Comparison of ENCODE assay signal across 20 mouse cellular contexts in the genomic region with DNA sequence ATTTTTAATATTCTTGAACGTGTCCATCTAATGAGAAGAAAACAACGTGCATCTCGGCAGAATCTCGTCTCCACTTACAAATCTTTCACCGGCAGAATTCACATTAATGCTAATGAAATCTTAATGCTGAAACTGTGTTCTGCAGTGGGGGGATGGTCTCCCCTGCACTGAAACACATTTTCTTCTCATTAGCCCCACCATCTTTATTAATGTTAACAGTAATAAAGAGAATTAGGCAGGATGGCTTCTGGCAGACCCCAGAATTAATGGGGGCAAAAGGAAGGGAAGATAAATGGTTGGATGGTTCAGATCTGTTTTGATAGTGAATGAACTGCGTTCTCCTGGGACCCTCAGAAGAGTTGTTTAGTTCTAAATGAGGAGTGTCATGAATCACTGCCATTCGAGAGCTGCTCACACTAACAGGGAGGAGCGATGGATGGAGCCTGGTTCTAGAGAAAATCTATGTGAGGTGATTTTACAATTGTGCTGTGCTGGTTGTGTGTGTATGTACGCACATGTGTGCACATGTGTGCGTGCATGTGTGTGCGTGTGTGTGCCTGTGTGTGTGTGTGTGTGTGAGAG.
DNase-seq lines count a peak whose midpoint lies in the region; ATAC-seq and TF ChIP-seq lines count a peak whose summit lies in the region.
"Had no signal": no experiment of that assay in that cellular context is flagged by ENCODE, and none has a peak within 500 bp of the region (broad histone marks: within the 10 kb centered on the region; RNA-seq: fewer than 3 reads in every experiment).

No protein-coding gene starts in this region.

- peak; percentile 20; the same call in 1 of the 2 replicates for ATAC-seq in forebrain, postnatal 0 days
- ATAC-seq in midbrain, embryonic 15.5 days (replicated peaks) = peak; percentile 56; the same call in 1 of the 2 replicates
- ATAC-seq in hindbrain, embryonic 13.5 days (ENCODE audit: low FRiP score) = 0 out of 2 replicates have a peak, but pooled peaks have one; percentile 46
- ATAC-seq in megakaryocyte, adult 5-6 weeks (ENCODE audit: poor library complexity, severe bottlenecking) = no peak
- ATAC-seq: liver, postnatal 0 days; lung, postnatal 0 days had no signal

- peaks cover 7% of the 10 kb centered on the region; the same call in 1 of the 2 replicates for H3K9me3 ChIP-seq in forebrain, postnatal 0 days (ENCODE audit: low read length)
- H3K9me3 ChIP-seq in forebrain, embryonic 10.5 days = peaks cover 14% of the 10 kb centered on the region
- H3K9me3 ChIP-seq in midbrain, embryonic 15.5 days = peaks cover 11% of the 10 kb centered on the region; the same call in 1 of the 2 replicates
- H3K9me3 ChIP-seq in midbrain, embryonic 10.5 days (replicated peaks) = peaks cover 12% of the 10 kb centered on the region
- peaks cover 10% of the 10 kb centered on the region for H3K9me3 ChIP-seq in hindbrain, embryonic 13.5 days

- H3K36me3 ChIP-seq in forebrain, postnatal 0 days (ENCODE audit: insufficient read depth) = no peaks in the 10 kb centered on the region
- no peaks in the 10 kb centered on the region for H3K36me3 ChIP-seq in forebrain, embryonic 10.5 days (replicated peaks)
- H3K36me3 ChIP-seq in midbrain, embryonic 15.5 days (replicated peaks) = no peaks in the 10 kb centered on the region
- no peaks in the 10 kb centered on the region for H3K36me3 ChIP-seq in midbrain, embryonic 10.5 days
- no peaks in the 10 kb centered on the region for H3K36me3 ChIP-seq in hindbrain, embryonic 13.5 days
- H3K36me3 ChIP-seq: embryonic facial prominence, embryonic 12.5 days; forebrain, embryonic 12.5 days; limb, embryonic 12.5 days had no signal

- H3K27ac ChIP-seq in forebrain, postnatal 0 days (ENCODE audit: low read depth, low read length) = no peak overlapping the region; the same call in 1 of the 2 replicates
- H3K27ac ChIP-seq in forebrain, embryonic 10.5 days = no peak overlapping the region
- no peak overlapping the region for H3K27ac ChIP-seq in midbrain, embryonic 15.5 days
- no peak overlapping the region for H3K27ac ChIP-seq in midbrain, embryonic 10.5 days (replicated peaks)
- H3K27ac ChIP-seq in hindbrain, embryonic 13.5 days = peak overlapping the region; percentile 77
- H3K27ac ChIP-seq: embryonic facial prominence, embryonic 12.5 days; forebrain, embryonic 12.5 days; limb, embryonic 12.5 days; stomach, postnatal 0 days had no signal

- H3K27me3 ChIP-seq in forebrain, postnatal 0 days (ENCODE audit: insufficient read depth, low read length) = no peaks in the 10 kb centered on the region
- no peaks in the 10 kb centered on the region for H3K27me3 ChIP-seq in forebrain, embryonic 10.5 days (ENCODE audit: poor library complexity, severe bottlenecking)
- H3K27me3 ChIP-seq in midbrain, embryonic 15.5 days (replicated peaks) = no peaks in the 10 kb centered on the region
- no peaks in the 10 kb centered on the region for H3K27me3 ChIP-seq in midbrain, embryonic 10.5 days (ENCODE audit: low read depth, poor library complexity, severe bottlenecking)
- H3K27me3 ChIP-seq in hindbrain, embryonic 13.5 days = no peaks in the 10 kb centered on the region
- H3K27me3 ChIP-seq: embryonic facial prominence, embryonic 12.5 days; forebrain, embryonic 12.5 days; limb, embryonic 12.5 days had no signal

- no peak overlapping the region for H3K9ac ChIP-seq in forebrain, postnatal 0 days
- H3K9ac ChIP-seq in midbrain, embryonic 15.5 days = no peak overlapping the region
- H3K9ac ChIP-seq in hindbrain, embryonic 13.5 days = no peak overlapping the region
- H3K9ac ChIP-seq: embryonic facial prominence, embryonic 12.5 days; forebrain, embryonic 12.5 days; limb, embryonic 12.5 days; liver, postnatal 0 days had no signal

- TF ChIP-seq CTCF in forebrain, postnatal 0 days (IDR thresholded peaks at IDR 0.05; ENCODE audit: low read depth) = no peak

- 71% methylated on average over 11 of the region's 11 CpGs for WGBS in forebrain, postnatal 0 days
- 90% methylated on average over 11 of the region's 11 CpGs for WGBS in forebrain, embryonic 10.5 days
- whole genome bisulfite sequencing in midbrain, embryonic 15.5 days = 67% methylated on average over 11 of the region's 11 CpGs
- WGBS in midbrain, embryonic 10.5 days = 91% methylated on average over 11 of the region's 11 CpGs
- WGBS in hindbrain, embryonic 13.5 days = 58% methylated on average over 11 of the region's 11 CpGs

- H3K4me3 ChIP-seq in forebrain, postnatal 0 days (ENCODE audit: low read depth, low read length) = no peak overlapping the region
- no peak overlapping the region for H3K4me3 ChIP-seq in forebrain, embryonic 10.5 days
- no peak overlapping the region for H3K4me3 ChIP-seq in midbrain, embryonic 15.5 days
- H3K4me3 ChIP-seq in midbrain, embryonic 10.5 days = no peak overlapping the region
- H3K4me3 ChIP-seq in hindbrain, embryonic 13.5 days = no peak overlapping the region
- H3K4me3 ChIP-seq: embryonic facial prominence, embryonic 12.5 days; forebrain, embryonic 12.5 days; limb, embryonic 12.5 days had no signal

- no peaks in the 10 kb centered on the region for H3K4me1 ChIP-seq in forebrain, postnatal 0 days (ENCODE audit: insufficient read depth)
- H3K4me1 ChIP-seq in forebrain, embryonic 10.5 days = 0 out of 2 replicates have a peak, but pooled peaks cover 3% of the 10 kb centered on the region
- no peaks in the 10 kb centered on the region for H3K4me1 ChIP-seq in midbrain, embryonic 15.5 days
- no peaks in the 10 kb centered on the region for H3K4me1 ChIP-seq in midbrain, embryonic 10.5 days
- peaks cover 13% of the 10 kb centered on the region for H3K4me1 ChIP-seq in hindbrain, embryonic 13.5 days (replicated peaks)
- H3K4me1 ChIP-seq: embryonic facial prominence, embryonic 12.5 days; forebrain, embryonic 12.5 days had no signal

- no peak for DNase-seq in forebrain, postnatal 0 days
- no peak for DNase-seq in forebrain, embryonic 10.5 days (ENCODE audit: extremely low spot score, low spot score)
- DNase-seq in midbrain, embryonic 10.5 days (ENCODE audit: low spot score) = no peak
- peak; percentile 46 for DNase-seq in mesoderm, embryonic 11.5 days (ENCODE audit: low read depth, low spot score)
- no peak for DNase-seq in lung, postnatal 25 days (ENCODE audit: low spot score)
- DNase-seq: gastrocnemius, postnatal 36 days; kidney, adult 2 months; kidney, postnatal 14 days; liver, postnatal 0 days; thymus, adult 2 months; thymus, postnatal 4 days had no signal

- no peak overlapping the region for H3K4me2 ChIP-seq in forebrain, postnatal 0 days (ENCODE audit: low read depth)
- H3K4me2 ChIP-seq in midbrain, embryonic 15.5 days = no peak overlapping the region
- no peak overlapping the region for H3K4me2 ChIP-seq in hindbrain, embryonic 13.5 days
- H3K4me2 ChIP-seq: embryonic facial prominence, embryonic 12.5 days; forebrain, embryonic 12.5 days; limb, embryonic 12.5 days; liver, embryonic 11.5 days had no signal
